Mouse (Mus musculus): ENCODE measurements at regions not wholly inside any gene's neighbourhood (a gene's known extent, or its start where the extent isn't known, plus 50 kb on each side); places are given as distances from the start of the nearest gene placed in this dataset.

DNA sequence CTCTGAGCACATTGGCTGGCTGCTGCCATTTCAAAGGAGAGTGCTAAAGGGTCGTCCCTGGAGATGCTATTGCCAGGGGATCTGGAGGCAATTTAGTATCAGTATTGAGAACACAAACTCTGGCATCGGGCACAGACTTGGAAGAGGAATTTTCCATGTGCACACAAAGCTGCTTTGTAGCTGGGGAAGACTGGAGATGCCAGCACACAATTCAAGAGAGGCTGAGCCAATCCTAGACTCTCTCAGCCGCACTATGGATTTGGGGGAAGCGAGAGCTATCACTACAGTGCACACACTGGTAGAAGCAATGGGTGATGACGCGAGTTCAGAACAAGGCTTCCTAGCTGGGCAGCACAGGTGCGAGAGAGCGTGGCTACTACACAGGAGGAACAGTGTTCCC lies 97.0 kb downstream of the Smim20 start:
- Histone ChIP-seq H3K27me3 (replicated peaks; ENCODE audit: low read depth, poor library complexity, severe bottlenecking) (no peaks in the 10 kb centered on the region), H3K4me1 (peaks cover 13% of the 10 kb centered on the region), H3K9me3 (no peaks in the 10 kb centered on the region), H3K27ac (replicated peaks) (no peak overlapping the region), H3K36me3 (replicated peaks) (no peaks in the 10 kb centered on the region), H3K4me3 (no peak overlapping the region)
- 69% methylated on average over 8 of the region's 8 CpGs for WGBS
- DNase-seq (ENCODE audit: low spot score): no peak

DNA sequence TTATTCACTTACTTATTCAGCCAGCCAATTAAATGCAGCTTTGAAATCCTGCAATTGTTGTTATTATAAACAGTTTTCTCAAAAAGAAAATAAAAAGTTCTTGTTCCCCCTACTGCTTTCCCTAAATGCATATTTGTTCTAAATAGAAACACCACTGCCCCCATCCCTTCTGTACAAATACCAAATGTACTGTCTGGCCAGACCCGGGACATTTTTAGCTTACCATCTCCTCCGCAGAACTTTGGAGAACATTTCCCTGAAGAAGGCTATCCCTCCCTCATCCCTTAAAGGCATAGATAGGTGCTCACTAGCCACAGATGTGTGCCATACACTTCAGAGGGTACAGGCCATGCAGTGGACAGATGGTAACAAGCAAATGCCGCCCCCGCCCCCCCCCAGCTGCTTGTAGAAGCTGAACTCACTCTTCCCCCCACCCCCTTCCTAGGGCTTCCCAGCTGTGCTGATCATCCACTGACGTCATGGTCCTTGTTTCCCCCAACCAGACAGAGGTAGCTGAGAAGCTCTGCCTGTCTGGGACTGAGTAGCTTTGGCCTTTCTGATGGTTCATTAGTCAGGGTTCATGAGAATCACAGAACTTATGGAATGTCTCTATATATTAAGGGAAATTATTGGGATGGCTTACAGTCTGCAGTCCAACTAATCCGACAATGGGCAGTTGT lies 98.9 kb upstream of the Rbpj start:
- Histone ChIP-seq H3K9me3 (no peaks in the 10 kb centered on the region), H3K4me3 (no peak overlapping the region), H3K27me3 (replicated peaks; ENCODE audit: low read depth, poor library complexity, severe bottlenecking) (no peaks in the 10 kb centered on the region), H3K36me3 (replicated peaks) (no peaks in the 10 kb centered on the region), H3K27ac (replicated peaks) (no peak overlapping the region), H3K4me1 (peaks cover 13% of the 10 kb centered on the region)
- no peak for DNase-seq (ENCODE audit: low spot score)
- 76% methylated on average over 6 of the region's 6 CpGs for WGBS

DNA sequence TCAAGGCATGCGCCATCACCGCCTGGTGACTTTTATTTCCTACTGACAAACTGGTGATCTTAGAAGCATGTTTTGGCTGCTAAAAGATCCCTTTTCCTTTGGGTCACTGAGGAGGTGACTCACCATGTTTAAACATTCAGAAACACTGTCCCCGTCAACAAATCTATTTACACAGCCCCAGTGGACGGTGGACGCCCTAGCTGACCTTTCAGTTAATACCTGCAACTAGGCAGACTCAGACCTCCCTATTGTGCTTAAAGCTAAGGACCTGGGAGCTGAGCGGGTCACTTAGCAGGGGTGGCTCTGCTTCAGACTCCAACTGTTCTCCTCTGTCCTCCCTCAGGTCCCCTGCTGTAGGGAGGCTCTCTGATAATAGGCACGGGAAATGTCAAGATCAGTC lies 95.7 kb upstream of the Rbpj start:
- Histone ChIP-seq H3K4me1 (peaks cover 6% of the 10 kb centered on the region; the same call in 1 of the 2 replicates), H3K4me3 (no peak overlapping the region), H3K27me3 (replicated peaks; ENCODE audit: low read depth, poor library complexity, severe bottlenecking) (no peaks in the 10 kb centered on the region; the same call in 1 of the 2 replicates), H3K9me3 (no peaks in the 10 kb centered on the region), H3K36me3 (replicated peaks) (no peaks in the 10 kb centered on the region), H3K27ac (replicated peaks) (no peak overlapping the region)
- no peak for DNase-seq (ENCODE audit: low spot score)
- 86% methylated on average over 7 of the region's 7 CpGs for WGBS

DNA sequence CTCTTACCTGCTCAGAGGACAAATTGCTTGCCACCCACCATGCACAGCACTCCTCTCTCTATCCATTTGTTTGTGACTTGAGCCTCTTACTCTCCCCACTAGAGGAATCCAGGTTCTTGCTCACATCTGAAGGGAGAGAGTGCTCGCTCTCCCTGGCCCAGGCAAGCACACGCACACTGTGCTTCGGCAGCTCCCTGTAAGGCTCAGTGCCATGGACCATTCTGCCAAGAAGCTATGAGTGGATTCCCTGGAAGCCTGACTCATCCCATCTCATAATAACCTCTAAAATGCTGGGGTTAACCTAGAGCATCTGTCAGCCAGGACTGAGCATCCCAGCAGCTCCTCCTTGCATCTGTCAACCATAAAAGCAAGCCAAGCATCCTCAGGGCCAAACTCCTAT lies 94.3 kb upstream of the Rbpj start:
- H3K4me1 ChIP-seq: peaks cover 6% of the 10 kb centered on the region
- H3K9me3 ChIP-seq: no peaks in the 10 kb centered on the region
- H3K27me3 ChIP-seq (replicated peaks; ENCODE audit: low read depth, poor library complexity, severe bottlenecking): no peaks in the 10 kb centered on the region; the same call in 1 of the 2 replicates
- WGBS: 91% methylated on average over 3 of the region's 3 CpGs
- no peaks in the 10 kb centered on the region for H3K36me3 ChIP-seq (replicated peaks)
- H3K4me3 ChIP-seq: no peak overlapping the region
- H3K27ac ChIP-seq (replicated peaks): no peak overlapping the region
- no peak for DNase-seq (ENCODE audit: low spot score)

DNA sequence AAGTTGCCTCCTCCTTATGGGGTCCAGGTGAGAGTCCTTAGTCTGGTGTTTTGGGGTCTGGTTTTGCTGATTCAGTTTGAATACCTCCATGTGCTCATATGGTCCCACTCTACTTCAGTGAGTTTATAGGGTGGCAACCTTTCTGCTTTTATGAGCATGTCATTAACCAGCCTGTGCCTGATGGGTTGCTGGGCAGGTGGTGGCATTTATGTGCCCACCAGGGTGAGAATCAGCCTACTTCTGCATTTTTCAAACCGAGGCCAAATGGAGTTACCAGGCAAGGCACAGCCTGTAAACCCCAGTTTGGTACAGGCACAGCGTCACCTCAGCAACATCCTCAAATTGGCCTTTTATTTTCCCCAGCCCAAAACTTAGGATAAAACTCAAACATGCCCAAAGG lies 92.6 kb upstream of the Rbpj start:
- Histone ChIP-seq H3K4me3 (no peak overlapping the region), H3K36me3 (replicated peaks) (no peaks in the 10 kb centered on the region), H3K9me3 (no peaks in the 10 kb centered on the region), H3K4me1 (peaks cover 16% of the 10 kb centered on the region), H3K27ac (replicated peaks) (no peak overlapping the region), H3K27me3 (replicated peaks; ENCODE audit: low read depth, poor library complexity, severe bottlenecking) (no peaks in the 10 kb centered on the region; the same call in 1 of the 2 replicates)
- DNase-seq (ENCODE audit: low spot score): no peak
- WGBS: 89% methylated on average over 2 of the region's 2 CpGs

DNA sequence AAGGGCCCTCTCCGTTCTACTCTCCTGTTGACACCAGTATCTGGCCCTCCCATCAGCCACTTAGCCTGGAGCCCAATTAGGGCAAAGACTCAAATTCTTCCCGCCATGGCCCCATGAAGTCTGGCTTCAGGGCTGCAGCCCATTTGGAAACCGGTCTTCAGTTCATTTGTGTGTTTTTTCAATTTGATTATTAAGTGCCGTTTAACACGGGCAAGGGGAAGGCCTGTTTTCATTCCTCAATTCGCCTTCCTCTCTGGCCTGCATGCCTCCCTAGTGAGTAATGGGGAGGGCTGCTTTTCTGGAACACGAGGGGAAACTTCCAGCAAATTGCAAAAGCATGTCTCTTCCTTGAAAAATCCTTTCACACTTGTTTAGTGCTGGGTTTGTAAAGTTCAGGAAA lies 89.1 kb upstream of the Rbpj start:
- DNase-seq (ENCODE audit: low spot score): peak; percentile 62
- H3K27me3 ChIP-seq (replicated peaks; ENCODE audit: low read depth, poor library complexity, severe bottlenecking): peaks cover 3% of the 10 kb centered on the region; the same call in 1 of the 2 replicates
- H3K9me3 ChIP-seq: no peaks in the 10 kb centered on the region
- H3K4me1 ChIP-seq: peaks cover 46% of the 10 kb centered on the region
- 20% methylated on average over 7 of the region's 7 CpGs for WGBS
- H3K27ac ChIP-seq (replicated peaks): peak overlapping the region; percentile 49; the same call in 1 of the 2 replicates
- no peak overlapping the region for H3K4me3 ChIP-seq
- no peaks in the 10 kb centered on the region for H3K36me3 ChIP-seq (replicated peaks)

DNA sequence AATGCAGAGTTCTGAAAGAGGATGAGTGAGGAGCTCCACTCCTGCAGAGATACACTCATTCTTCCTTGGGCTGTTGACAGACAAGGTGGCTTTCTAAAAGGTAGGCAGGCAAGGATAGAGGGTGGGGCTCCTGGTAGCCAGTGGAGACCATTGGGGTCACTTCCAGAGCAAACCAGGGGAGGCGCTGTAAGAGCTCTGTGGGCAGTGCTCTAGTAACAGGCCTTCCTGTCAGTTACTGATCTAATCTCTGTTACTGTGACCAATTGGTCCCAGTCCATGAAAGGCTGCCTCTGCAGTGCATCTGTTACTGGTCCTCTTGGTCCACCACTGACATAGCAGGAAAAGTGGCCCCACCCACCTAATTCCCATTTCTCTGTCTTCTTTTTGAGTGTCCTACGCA lies 88.3 kb upstream of the Rbpj start:
- H3K36me3 ChIP-seq (replicated peaks): no peaks in the 10 kb centered on the region
- H3K9me3 ChIP-seq: no peaks in the 10 kb centered on the region
- no peak overlapping the region for H3K4me3 ChIP-seq
- DNase-seq (ENCODE audit: low spot score): peak; percentile 26
- H3K4me1 ChIP-seq: peaks cover 47% of the 10 kb centered on the region
- WGBS: 79% methylated on average over 2 of the region's 2 CpGs
- H3K27ac ChIP-seq (replicated peaks): 0 out of 2 replicates have a peak overlapping the region, but pooled peaks have one; percentile 49
- peaks cover 3% of the 10 kb centered on the region; the same call in 1 of the 2 replicates for H3K27me3 ChIP-seq (replicated peaks; ENCODE audit: low read depth, poor library complexity, severe bottlenecking)

DNA sequence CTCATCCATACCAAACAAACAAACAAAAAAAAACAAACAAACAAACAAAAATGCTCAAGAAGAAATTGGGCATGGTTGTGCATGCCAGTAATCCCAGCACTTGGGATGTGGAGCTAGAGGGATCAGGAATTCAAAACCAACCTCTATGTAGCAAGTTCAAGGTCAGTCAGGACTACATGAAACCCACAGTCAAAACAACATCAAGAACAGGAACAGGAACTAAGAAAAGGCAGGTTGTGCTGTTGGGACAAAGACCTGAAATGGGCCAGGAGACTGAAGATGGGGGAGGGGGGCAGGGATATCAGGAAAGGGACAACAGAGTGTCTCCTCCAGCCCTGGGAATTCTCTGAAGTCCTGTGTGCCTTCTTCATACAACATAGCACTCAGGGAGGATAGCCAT lies 87.8 kb upstream of the Rbpj start:
- Histone ChIP-seq H3K27me3 (replicated peaks; ENCODE audit: low read depth, poor library complexity, severe bottlenecking) (peaks cover 3% of the 10 kb centered on the region; the same call in 1 of the 2 replicates), H3K4me1 (peaks cover 47% of the 10 kb centered on the region), H3K27ac (replicated peaks) (0 out of 2 replicates have a peak overlapping the region, but pooled peaks have one; percentile 14), H3K4me3 (no peak overlapping the region), H3K9me3 (no peaks in the 10 kb centered on the region), H3K36me3 (replicated peaks) (no peaks in the 10 kb centered on the region)
- no peak for DNase-seq (ENCODE audit: low spot score)

DNA sequence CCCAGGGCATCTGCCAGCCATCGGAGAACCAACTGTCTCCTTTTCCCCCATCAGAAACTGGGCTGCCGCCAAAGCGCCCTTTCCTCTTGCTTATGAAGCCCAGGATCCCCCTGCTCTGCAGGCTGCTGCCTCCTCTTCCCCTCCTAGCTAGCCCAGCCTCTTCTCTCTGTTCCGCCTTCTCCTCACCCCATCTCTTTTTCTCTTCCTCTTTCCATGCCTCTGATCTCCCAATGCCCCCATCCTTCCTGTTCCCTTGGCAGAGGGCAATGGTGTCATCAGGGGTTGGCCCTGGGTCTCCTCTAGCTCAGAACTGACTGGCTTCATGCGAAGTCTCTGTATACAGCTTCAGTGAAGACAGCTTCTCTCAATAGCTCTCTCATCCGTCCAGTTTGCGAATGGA lies 87.4 kb upstream of the Rbpj start:
- Histone ChIP-seq H3K27ac (replicated peaks) (peak overlapping the region; percentile 14; the same call in 1 of the 2 replicates), H3K27me3 (replicated peaks; ENCODE audit: low read depth, poor library complexity, severe bottlenecking) (peaks cover 3% of the 10 kb centered on the region; the same call in 1 of the 2 replicates), H3K9me3 (no peaks in the 10 kb centered on the region), H3K36me3 (replicated peaks) (no peaks in the 10 kb centered on the region), H3K4me3 (no peak overlapping the region), H3K4me1 (peaks cover 47% of the 10 kb centered on the region)
- DNase-seq (ENCODE audit: low spot score): no peak
- WGBS: 86% methylated on average over 7 of the region's 7 CpGs

DNA sequence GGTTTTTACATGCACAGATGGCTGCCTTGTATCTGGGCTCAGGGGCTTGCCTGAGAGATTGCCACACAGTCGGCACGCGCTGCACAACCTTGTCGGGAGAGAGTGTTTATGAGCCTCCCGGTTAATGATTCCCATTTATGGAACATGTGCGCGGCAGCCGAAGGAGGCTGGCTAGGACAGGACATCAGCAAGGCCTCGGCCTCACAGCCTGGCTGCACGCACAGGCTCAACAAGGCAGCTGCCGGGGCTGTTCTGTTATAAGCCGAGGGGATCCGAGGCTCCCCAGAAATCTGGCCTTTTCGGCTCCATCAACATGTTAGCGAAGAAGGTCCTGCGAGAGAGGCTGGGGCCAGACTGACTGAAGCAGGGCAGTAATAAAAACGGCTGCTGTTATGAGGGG lies 86.3 kb upstream of the Rbpj start:
- peaks cover 47% of the 10 kb centered on the region for H3K4me1 ChIP-seq
- H3K27me3 ChIP-seq (replicated peaks; ENCODE audit: low read depth, poor library complexity, severe bottlenecking): peaks cover 3% of the 10 kb centered on the region; the same call in 1 of the 2 replicates
- peak; percentile 35 for DNase-seq (ENCODE audit: low spot score)
- WGBS: 75% methylated on average over 17 of the region's 17 CpGs
- no peak overlapping the region for H3K4me3 ChIP-seq
- no peaks in the 10 kb centered on the region for H3K9me3 ChIP-seq
- no peaks in the 10 kb centered on the region for H3K36me3 ChIP-seq (replicated peaks)
- peak overlapping the region; percentile 8 for H3K27ac ChIP-seq (replicated peaks)

DNA sequence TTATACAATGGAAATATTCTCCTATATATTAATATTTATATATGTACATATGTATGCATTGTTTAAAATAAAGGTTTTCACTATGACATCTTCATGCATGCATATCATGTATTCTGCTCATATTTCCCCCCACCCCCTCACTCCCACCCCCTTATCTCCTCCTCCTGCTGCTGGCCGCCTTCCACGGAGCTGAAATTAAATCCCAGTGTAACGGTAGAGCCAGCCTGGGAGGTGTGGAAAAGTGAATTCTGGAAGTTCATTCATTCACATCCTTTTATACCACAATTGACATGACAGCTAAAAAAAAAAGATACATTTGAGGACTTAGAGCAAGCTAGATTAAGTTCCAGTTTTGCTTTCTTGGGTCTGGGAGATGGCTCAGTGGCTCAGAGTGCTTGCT lies 85.7 kb upstream of the Rbpj start:
- H3K4me3 ChIP-seq: no peak overlapping the region
- 0 out of 2 replicates have a peak, but pooled peaks cover 3% of the 10 kb centered on the region for H3K27me3 ChIP-seq (replicated peaks; ENCODE audit: low read depth, poor library complexity, severe bottlenecking)
- no peaks in the 10 kb centered on the region for H3K9me3 ChIP-seq
- 62% methylated on average over 3 of the region's 3 CpGs for WGBS
- peaks cover 47% of the 10 kb centered on the region for H3K4me1 ChIP-seq
- DNase-seq (ENCODE audit: low spot score): no peak
- no peak overlapping the region for H3K27ac ChIP-seq (replicated peaks)
- H3K36me3 ChIP-seq (replicated peaks): no peaks in the 10 kb centered on the region

DNA sequence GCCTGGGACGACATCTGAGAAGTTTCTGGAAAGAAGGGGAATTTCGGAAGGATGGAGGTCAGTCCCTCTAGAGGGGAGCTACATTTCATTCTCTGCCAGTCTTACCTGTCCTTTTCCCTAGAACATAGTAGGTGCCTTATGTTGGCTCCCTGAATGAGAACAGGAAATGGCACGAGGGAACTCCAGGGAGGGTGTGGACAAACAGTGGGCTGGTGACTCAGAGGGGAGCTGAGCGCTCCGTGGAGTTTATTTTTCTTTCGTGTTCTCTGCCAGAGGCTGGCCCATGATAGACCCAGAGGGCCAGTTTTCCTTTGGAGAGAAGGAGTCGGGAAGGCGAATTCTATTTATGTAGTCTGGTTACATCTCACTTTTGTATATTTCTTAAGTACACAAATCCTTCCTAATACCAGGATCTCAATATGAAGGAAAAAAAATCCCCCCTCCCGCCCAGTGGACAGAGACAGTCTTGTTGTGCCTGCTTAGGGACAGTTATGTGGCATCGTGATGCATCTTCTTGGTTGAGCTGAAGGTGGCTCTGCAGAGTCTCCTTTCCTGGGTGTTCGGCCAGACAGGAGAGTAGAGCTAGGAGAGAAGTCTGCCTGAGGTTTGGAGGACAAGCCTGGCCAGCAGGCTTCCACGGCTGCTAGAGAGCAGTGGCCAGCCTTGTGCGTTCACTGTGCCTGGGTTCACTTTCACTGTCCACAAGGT lies 84.3 kb upstream of the Rbpj start:
- Histone ChIP-seq H3K4me1 (peaks cover 44% of the 10 kb centered on the region), H3K27ac (replicated peaks) (no peak overlapping the region), H3K27me3 (replicated peaks; ENCODE audit: low read depth, poor library complexity, severe bottlenecking) (0 out of 2 replicates have a peak, but pooled peaks cover 3% of the 10 kb centered on the region), H3K36me3 (replicated peaks) (no peaks in the 10 kb centered on the region), H3K9me3 (no peaks in the 10 kb centered on the region), H3K4me3 (no peak overlapping the region)
- WGBS: 64% methylated on average over 13 of the region's 13 CpGs
- DNase-seq (ENCODE audit: low spot score): no peak

DNA sequence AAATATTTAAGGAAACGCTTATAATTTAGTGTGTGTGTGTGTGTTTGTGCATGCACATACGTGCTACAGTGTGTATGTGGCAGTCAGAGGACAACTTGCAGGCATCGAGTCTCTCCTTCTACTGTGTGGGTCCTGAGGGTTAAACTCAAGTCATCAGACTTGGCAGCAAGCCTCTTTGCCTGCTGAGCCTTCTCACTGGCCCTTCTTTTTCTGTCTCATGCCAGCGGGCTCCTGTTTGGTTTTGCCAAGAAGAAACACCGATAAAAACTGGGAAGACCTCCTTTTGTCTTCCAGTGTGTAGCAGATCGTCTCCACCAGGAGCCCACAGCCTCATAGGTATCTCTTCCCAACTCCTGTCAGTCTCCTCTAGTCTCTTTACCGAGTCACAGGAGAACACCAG lies 81.9 kb upstream of the Rbpj start:
- peaks cover 24% of the 10 kb centered on the region for H3K4me1 ChIP-seq
- WGBS: 88% methylated on average over 7 of the region's 7 CpGs
- no peaks in the 10 kb centered on the region for H3K36me3 ChIP-seq (replicated peaks)

More for the DNA sequence above, 81.9 kb upstream of the Rbpj start:
- Histone ChIP-seq H3K9me3 (no peaks in the 10 kb centered on the region), H3K4me3 (no peak overlapping the region), H3K27me3 (replicated peaks; ENCODE audit: low read depth, poor library complexity, severe bottlenecking) (no peaks in the 10 kb centered on the region), H3K27ac (replicated peaks) (no peak overlapping the region)
- no peak for DNase-seq (ENCODE audit: low spot score)
